Mouse (Mus musculus) embryo, embryonic 10 days (tissue): ENCODE measurements around the gene Krt20.
A peak's percentile ranks its signal among the peaks of the same experiment; 100 is the strongest.

ENCODE experiments used
- DNase-seq: peaks from one replicate; pipeline ENCODE4 v3.0.0-alpha.2; 2015; ENCODE audit warnings: low spot score

Gene Krt20

DNA sequence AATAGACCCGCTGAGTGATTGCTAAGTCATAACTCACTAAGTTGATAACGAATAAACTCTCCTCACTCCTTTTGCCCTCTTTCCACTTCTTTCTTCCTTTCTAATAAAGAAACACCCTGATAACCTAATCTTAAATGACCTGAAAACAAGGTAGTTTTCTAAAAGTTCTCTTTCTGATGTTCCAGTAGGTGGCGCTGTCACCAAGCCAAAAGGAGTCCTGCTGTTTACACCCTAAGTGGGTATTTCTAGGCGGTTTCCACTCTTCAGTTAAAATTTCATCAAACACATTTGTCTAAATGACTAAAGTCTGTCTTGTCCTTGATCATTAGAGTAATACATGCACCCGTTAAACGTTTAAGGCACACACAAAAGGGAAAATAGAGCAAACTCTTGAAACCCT lies 24.7 kb downstream of the Krt20 start:
- peak; percentile 75 for DNase-seq

DNA sequence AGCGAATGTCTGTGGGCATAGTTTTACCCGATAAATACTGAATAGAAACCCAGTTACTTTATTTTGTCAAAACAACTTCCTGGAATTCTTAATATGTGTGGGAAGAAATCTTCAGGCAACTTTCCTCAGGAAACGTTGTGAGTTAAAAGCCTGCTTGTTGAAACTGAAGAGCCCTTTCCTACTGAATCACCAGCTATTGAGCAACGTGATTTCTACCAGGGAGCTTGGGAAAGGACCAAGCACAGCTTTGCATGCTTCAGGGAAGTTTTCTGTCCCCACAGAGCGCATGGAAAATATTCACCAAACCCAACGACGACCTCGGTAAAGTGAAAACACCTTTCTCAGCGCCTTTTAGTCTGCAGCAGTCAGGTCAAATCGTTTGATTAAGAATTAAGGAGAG lies 31.8 kb downstream of the Krt20 start:
- no peak for DNase-seq

DNA sequence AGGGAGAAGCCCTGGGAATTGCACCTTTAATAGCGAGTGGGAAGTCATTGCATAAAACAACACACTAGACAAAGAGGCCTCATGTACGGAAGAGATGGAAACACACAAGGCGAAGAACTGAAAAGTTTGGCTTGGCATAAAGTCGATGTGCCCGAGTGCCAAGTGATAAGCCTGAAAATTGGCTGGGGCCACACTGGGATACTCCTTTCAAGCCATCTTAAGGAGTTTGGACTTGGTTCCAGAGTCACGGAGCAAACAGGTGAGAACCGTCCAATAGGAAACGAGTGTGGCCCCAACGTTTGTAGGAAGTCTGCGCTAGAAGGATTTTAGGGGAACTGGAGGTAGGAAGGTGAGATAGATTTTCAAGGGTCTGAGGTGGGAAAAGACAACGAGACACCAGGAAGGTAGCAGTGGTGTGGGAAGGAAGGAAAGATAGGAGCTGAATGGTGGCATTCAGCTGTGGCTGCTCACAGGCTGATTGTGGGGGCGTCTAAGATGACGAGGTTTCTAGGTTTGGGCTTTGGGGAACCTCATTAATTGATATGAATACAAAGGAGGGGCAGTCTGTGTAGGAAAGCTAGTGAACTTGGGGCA lies 37.9 kb downstream of the Krt20 start:
- no peak for DNase-seq

- no peak for DNase-seq
Observed at GRCm38 (mm10) chr11:99398832-99399231, 39.1 kb downstream of the Krt20 start.

DNA sequence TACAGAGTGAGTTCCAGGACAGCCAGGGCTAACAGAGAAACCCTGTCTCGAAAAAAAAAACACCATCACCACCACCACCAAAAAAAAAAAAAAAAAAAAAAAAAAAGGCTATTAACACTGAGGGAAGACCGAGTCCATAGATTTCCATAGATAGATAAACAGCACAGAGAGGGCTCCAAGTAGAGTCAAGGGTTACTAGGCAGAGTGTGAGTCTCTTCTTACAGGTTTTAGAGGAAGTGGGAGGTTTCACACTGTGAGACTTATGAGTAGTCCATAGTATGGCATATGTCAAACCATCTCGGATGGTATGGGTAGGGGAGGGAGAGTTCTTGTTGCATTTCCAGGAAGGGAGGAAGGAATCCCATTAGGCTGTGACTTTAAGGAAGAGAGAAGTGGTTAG lies 39.9 kb downstream of the Krt20 start:
- no peak for DNase-seq

DNA sequence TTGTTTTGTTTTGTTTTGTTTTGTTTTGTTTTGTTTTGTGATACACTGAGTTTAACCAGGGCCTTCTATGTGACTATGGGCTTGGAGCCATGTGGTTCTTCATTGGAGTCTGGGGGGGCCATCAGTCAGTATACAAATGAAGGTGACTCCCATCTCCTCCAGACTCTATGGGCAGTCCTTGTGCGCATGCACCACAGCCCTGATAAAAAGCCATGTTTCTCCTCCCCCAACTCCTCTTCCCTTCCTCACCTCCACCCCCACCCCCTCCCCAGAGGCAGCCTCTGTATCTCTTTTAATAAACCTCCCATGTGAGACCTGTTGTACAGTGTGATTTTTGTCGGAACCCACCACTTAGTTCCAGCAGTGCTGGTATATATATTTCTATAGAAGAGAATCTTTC lies 41.3 kb downstream of the Krt20 start:
- no peak for DNase-seq

DNA sequence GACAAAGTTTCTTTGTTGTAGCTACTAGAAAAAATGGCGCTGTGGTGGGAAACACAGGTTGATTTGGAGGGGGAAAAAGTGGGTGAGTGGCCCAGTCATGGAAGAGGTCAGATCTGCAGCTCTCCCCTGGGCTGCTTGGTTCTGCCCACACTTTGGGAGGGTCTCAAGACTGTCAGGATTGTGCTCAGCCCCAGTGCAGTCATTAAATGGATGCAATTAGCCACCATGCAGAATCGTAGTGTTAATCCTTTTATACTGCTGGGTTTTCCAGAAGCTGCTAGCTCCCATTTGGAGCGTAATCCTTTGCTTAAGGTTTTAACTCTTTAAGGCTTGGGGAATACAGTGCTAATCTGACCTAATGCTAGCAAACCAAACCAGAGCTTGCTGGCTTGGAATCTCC lies 41.9 kb downstream of the Krt20 start:
- peak; percentile 6 for DNase-seq

GRCm38 (mm10) chr11:99392492-99392891 lies 45.5 kb downstream of the Krt20 start:
- DNase-seq: no peak

- DNase-seq: no peak
Observed at GRCm38 (mm10) chr11:99391375-99391774, 46.6 kb downstream of the Krt20 start.

- DNase-seq: no peak
Observed at GRCm38 (mm10) chr11:99390866-99391265, 47.1 kb downstream of the Krt20 start.

GRCm38 (mm10) chr11:99389264-99389663 lies 48.7 kb downstream of the Krt20 start, which contains the start of gene Krt10:
Gene Krt10 (minus strand): TSS chr11:99389364.
- no peak for DNase-seq

DNA sequence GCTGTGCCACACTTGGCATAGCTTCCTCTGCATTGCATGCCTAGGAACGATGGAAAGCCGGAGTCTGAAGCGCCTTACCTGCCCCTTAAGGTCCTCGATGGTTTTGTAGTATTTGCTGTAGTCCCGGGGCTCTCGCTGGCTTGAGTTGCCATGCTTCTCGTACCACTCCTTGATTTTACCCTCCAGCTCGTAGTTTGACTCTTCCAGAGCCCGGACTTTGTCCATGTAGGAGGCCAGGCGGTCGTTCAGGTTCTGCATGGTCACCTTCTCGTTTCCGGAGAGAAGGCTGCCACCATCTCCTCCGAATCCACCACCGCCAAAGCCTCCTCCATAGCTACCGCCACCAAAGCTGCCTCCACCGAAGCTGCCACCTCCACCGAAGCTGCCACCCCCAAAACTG lies 49.3 kb downstream of the Krt20 start:
- no peak for DNase-seq

GRCm38 (mm10) chr11:99385813-99386721 lies 51.9 kb downstream of the Krt20 start:
- DNase-seq: peak; percentile 94

- peak; percentile 79 for DNase-seq
Observed at GRCm38 (mm10) chr11:99379568-99379967, 58.4 kb downstream of the Krt20 start.
